Mouse (Mus musculus) lung, embryonic 14.5 days (tissue): Measurements from ENCODE around the gene Hmcn2. TPM values are rescaled to one million over a fixed set of nuclear protein-coding genes. Genes with fewer than 3 reads are reported as not detected.
A peak's percentile ranks its signal among the peaks of the same experiment; 100 is the strongest.

Source experiments
- ATAC-seq: fragments of 200-750 bp; cut with Nextera tagmentation; 2 replicates; pipeline ENCODE4 v1.8.0; 2017; ENCODE audit warnings: mild to moderate bottlenecking, moderate TSS enrichment, moderate library complexity; ENCODE audit not compliant: insufficient read depth
- DNase-seq: peaks from one replicate; pipeline ENCODE4 v3.0.0-alpha.2; 2015
- H3K27ac ChIP-seq: fragments of 300-500 bp; sonication (generic); 2 replicates; pipeline ENCODE4 v1.5.1; 2014; ENCODE audit warnings: low read depth, mild to moderate bottlenecking, moderate library complexity
- H3K27me3 ChIP-seq: fragments of 300-500 bp; sonication (generic); 2 replicates; pipeline ENCODE4 v1.6.1; 2014; ENCODE audit warnings: low read length, control low read depth; ENCODE audit not compliant: insufficient read depth
- H3K36me3 ChIP-seq: fragments of 300-500 bp; sonication (generic); 2 replicates; pipeline ENCODE4 v1.6.1; 2014; ENCODE audit warnings: control low read depth; ENCODE audit not compliant: insufficient read depth
- H3K4me1 ChIP-seq: fragments of 300-500 bp; sonication (generic); 2 replicates; pipeline ENCODE4 v1.6.1; 2014; ENCODE audit warnings: antibody characterized with exemption, control low read depth; ENCODE audit not compliant: insufficient read depth
- H3K4me2 ChIP-seq: fragments of 300-500 bp; sonication (generic); 2 replicates; pipeline ENCODE4 v1.6.1; 2014; ENCODE audit warnings: mild to moderate bottlenecking
- H3K4me3 ChIP-seq: fragments of 300-500 bp; sonication (generic); 2 replicates; pipeline ENCODE4 v1.5.1; 2014; ENCODE audit warnings: low read depth, low read length
- H3K9ac ChIP-seq: fragments of 300-500 bp; sonication (generic); 2 replicates; pipeline ENCODE4 v1.6.1; 2014
- H3K9me3 ChIP-seq: fragments of 300-500 bp; sonication (generic); 2 replicates; pipeline ENCODE4 v1.6.1; 2016; ENCODE audit warnings: low read depth, low read length, control low read depth
- CTCF ChIP-seq: IDR thresholded peaks from 2 replicates; pipeline ENCODE4 v1.5.1; 2016; ENCODE audit warnings: antibody characterized with exemption, low read depth
- WGBS: fragments of 180-500 bp; shearing (Covaris S2); extraction: QIAGEN DNeasy Blood & Tissue Kit; methylation state at CpG from one replicate; pipeline ENCODE4 v1.1.7; 2014; 5-methylcytosine and 5-hydroxymethylcytosine counted together
- polyA plus RNA-seq: library from polyadenylated mRNA; unstranded; fragments of >200 nt; fragmentation: Nextera tagmentation; extraction: Ambion mirVana; gene quantifications from 2 replicates; pipeline ENCODE4 v1.2.1, GENCODE M21; 2014

Gene Hmcn2
- polyA plus RNA-seq, 1 experiment from 2014 or later: 1.3 TPM

- TF ChIP-seq CTCF: no peak
- ATAC-seq (no peak), DNase-seq (no peak)
- H3K27ac ChIP-seq: no peak overlapping the region
- H3K4me3 ChIP-seq: no peak overlapping the region
- 73% methylated on average over 22 of the region's 22 CpGs for WGBS
- no peaks in the 10 kb centered on the region for H3K36me3 ChIP-seq
- no peaks in the 10 kb centered on the region for H3K4me1 ChIP-seq
- H3K9me3 ChIP-seq: no peaks in the 10 kb centered on the region
- no peaks in the 10 kb centered on the region for H3K27me3 ChIP-seq
- H3K9ac ChIP-seq: no peak overlapping the region
- no peak overlapping the region for H3K4me2 ChIP-seq
Measured at GRCm38 (mm10) chr2:31304801-31305665, 9.2 kb upstream of the Hmcn2 start.

DNA sequence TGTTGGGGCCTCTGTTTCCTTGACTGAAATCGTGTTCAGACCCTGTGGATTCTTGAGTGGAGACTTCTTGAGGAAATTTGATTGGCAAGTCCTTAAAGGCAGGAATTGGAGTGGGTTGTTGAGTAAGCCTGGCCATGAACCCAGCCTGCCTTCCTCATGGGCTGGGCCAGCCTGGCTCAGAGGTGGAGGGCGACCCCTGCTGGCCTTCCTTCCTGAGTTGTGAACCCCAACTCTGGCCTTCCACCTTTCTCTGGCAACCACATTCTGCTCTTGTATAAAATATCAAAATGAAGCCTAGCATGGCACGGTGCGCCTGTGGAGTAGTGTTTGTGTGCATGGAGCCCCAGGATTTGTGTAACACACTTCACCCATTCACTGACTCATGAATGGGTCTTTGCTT, 8.5 kb upstream of the Hmcn2 start:
- WGBS: 37% methylated on average over 4 of the region's 4 CpGs
- TF ChIP-seq CTCF: peak; percentile 65
- no peak overlapping the region for H3K4me3 ChIP-seq
- no peaks in the 10 kb centered on the region for H3K36me3 ChIP-seq
- no peaks in the 10 kb centered on the region for H3K9me3 ChIP-seq
- DNase-seq (peak; percentile 46), ATAC-seq (no peak)
- H3K9ac ChIP-seq: no peak overlapping the region
- H3K27ac ChIP-seq: no peak overlapping the region
- H3K4me1 ChIP-seq: no peaks in the 10 kb centered on the region
- peaks cover 5% of the 10 kb centered on the region; the same call in 1 of the 2 replicates for H3K27me3 ChIP-seq
- H3K4me2 ChIP-seq: no peak overlapping the region

GRCm38 (mm10) chr2:31308257-31308656, 6.0 kb upstream of the Hmcn2 start:
- Histone ChIP-seq H3K36me3 (no peaks in the 10 kb centered on the region), H3K9me3 (no peaks in the 10 kb centered on the region), H3K27ac (no peak overlapping the region), H3K4me2 (no peak overlapping the region), H3K4me3 (no peak overlapping the region), H3K9ac (no peak overlapping the region), H3K4me1 (no peaks in the 10 kb centered on the region), H3K27me3 (peaks cover 24% of the 10 kb centered on the region)
- peak; percentile 32 for TF ChIP-seq CTCF
- DNase-seq (no peak), ATAC-seq (no peak)
- 66% methylated on average over 4 of the region's 4 CpGs for whole genome bisulfite sequencing

DNA sequence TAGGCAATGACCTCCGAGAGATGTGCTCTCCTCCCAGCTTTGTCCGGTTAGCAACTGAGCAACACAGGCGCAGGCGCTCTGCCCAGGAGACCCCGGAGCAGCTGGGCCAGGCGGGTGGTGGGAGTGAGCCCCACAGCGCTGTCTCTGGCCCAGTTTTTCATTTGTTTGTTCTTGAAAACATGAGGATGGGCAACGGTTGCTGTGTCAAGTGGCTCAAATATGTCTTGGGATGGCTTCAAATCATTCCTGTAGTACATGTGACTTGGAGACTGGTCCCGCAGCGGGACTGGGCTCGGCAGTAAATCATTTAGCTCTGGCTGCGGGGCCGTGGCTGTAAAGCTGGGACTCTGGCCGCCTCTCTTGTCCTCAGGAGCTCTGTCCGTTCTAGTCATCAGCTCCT, 4.7 kb upstream of the Hmcn2 start:
- Histone ChIP-seq H3K9ac (no peak overlapping the region), H3K4me3 (no peak overlapping the region), H3K36me3 (no peaks in the 10 kb centered on the region), H3K9me3 (no peaks in the 10 kb centered on the region), H3K4me2 (no peak overlapping the region), H3K4me1 (no peaks in the 10 kb centered on the region), H3K27ac (no peak overlapping the region), H3K27me3 (peaks cover 37% of the 10 kb centered on the region)
- ATAC-seq (no peak), DNase-seq (no peak)
- WGBS: 42% methylated on average over 15 of the region's 15 CpGs
- TF ChIP-seq CTCF: no peak

DNA sequence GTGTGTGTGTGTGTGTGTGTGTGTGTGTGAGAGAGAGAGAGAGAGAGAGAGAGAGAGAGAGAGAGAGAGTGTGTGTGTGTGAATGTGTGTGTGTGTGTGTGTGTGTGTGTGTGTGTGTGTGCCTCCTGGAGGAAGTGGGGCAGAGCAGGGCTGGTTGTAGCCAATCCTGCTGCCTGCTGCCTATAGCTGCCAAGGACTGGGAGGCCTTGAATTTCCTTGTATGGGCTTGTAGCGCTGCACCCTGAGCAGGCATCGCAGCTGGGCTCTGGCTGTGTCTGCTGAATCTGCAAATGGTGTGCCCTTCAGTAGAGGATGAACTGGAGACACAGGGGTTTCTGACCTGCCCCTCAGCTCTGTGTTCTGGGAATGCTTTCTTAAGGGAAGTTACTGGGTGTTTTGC, 3.9 kb downstream of the Hmcn2 start:
- H3K27me3 ChIP-seq: peaks cover 54% of the 10 kb centered on the region
- no peaks in the 10 kb centered on the region for H3K36me3 ChIP-seq
- no peaks in the 10 kb centered on the region for H3K4me1 ChIP-seq
- H3K4me3 ChIP-seq: no peak overlapping the region
- 10% methylated on average over 2 of the region's 2 CpGs for WGBS
- DNase-seq (peak; percentile 26), ATAC-seq (no peak)
- H3K9ac ChIP-seq: no peak overlapping the region
- no peak overlapping the region for H3K4me2 ChIP-seq
- no peak for TF ChIP-seq CTCF
- H3K9me3 ChIP-seq: no peaks in the 10 kb centered on the region
- no peak overlapping the region for H3K27ac ChIP-seq

GRCm38 (mm10) chr2:31319200-31319599, 5.0 kb downstream of the Hmcn2 start:
- ATAC-seq (no peak), DNase-seq (no peak)
- WGBS: 61% methylated on average over 2 of the region's 2 CpGs
- no peak overlapping the region for H3K4me3 ChIP-seq
- H3K4me2 ChIP-seq: no peak overlapping the region
- no peaks in the 10 kb centered on the region for H3K9me3 ChIP-seq
- H3K27me3 ChIP-seq: peaks cover 53% of the 10 kb centered on the region
- TF ChIP-seq CTCF: no peak
- no peak overlapping the region for H3K9ac ChIP-seq
- H3K4me1 ChIP-seq: no peaks in the 10 kb centered on the region
- H3K27ac ChIP-seq: no peak overlapping the region
- no peaks in the 10 kb centered on the region for H3K36me3 ChIP-seq

DNA sequence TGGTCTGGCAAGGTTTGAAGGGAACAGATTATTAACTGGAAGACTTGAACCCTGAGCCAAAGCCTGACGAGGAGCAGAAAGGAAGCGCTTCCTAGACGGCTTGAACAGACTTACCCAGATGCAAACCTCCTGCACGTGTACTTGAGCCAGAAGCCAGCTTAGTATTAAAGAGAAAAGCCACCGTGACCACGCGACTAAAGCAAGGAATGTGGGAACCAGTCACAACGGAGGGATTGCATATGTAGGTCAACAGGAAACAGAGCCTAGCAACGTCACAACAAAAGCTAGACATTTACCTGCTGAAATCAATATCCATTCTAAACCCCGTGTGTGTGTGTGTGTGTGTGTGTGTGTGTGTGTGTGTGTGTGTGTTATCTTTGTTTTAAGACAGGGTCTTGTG, 13.0 kb downstream of the Hmcn2 start:
- H3K4me2 ChIP-seq: no peak overlapping the region
- H3K4me3 ChIP-seq: no peak overlapping the region
- ATAC-seq (no peak), DNase-seq (no peak)
- no peak overlapping the region for H3K9ac ChIP-seq
- no peaks in the 10 kb centered on the region for H3K36me3 ChIP-seq
- H3K27me3 ChIP-seq: peaks cover 49% of the 10 kb centered on the region
- no peaks in the 10 kb centered on the region for H3K4me1 ChIP-seq
- 61% methylated on average over 10 of the region's 10 CpGs for WGBS
- TF ChIP-seq CTCF: no peak
- no peaks in the 10 kb centered on the region for H3K9me3 ChIP-seq
- no peak overlapping the region for H3K27ac ChIP-seq
